Mouse (Mus musculus): ENCODE measurements around the gene Kif26b.

The Kif26b gene

DNA sequence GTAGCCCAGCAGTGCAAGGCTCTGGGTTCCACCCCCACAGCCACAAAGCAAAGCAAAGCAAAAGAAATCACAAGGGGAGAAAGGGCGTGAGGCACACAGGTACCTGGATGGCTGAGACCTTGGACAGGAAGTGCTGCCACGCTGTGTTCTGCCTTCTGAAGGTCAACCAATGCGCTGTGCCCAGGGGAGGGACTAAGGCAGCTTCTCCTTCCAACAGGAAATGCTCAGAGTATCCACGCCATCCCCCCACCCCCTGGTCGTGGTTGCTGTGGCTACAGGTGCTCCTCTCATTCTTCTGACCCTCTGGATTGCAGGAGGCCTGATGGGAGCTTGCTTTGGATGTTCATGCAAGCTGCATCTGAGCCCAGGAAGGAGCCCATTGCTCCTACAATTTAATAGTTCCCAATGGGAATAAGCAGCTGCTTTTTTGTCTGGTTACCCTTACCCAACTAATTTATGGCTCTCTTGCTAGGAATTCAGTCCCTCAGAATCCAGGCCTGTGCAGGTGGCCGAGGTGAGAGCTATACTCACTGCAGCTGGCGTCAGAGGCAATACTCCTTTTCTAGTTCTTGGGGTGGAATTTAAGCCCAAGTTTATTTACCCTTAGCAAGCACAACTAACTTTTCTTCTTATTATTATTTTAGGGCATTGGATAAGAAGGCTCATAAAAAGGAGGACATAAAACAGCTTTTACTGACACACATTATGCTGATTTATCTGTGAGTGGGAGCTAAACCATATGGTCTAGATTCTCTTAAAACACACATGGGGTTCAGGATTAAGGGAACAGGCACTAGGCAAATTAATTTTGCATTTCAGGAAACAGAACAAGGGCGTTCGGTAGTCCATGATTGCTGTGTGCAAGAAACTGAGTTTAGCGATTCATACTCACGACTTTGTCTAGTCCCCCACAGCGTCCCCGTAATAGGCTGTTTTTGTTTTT is 61.6 kb downstream of the Kif26b start:
- peak; percentile 2 for DNase-seq (ENCODE audit: low read depth, low spot score)

DNA sequence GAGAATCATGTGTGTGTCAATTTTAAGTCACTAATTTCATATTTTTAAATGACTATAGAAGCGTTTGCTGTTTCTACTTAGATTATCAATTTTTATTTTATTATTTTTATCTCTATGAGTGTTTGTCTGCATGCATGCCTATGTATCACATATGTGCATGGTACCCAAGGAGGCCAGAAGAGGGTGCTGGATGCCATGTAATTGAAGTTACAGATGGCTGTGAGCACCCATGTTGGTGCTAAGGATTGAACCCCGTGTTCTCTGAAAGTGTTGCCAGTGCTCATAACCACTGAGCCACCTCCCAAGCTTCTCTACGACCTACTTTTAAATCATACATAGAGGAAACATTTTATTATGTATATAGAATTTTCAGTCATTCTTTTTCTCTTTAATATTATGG is 68.2 kb downstream of the Kif26b start:
- DNase-seq (ENCODE audit: low read depth, low spot score), result no peak

DNA sequence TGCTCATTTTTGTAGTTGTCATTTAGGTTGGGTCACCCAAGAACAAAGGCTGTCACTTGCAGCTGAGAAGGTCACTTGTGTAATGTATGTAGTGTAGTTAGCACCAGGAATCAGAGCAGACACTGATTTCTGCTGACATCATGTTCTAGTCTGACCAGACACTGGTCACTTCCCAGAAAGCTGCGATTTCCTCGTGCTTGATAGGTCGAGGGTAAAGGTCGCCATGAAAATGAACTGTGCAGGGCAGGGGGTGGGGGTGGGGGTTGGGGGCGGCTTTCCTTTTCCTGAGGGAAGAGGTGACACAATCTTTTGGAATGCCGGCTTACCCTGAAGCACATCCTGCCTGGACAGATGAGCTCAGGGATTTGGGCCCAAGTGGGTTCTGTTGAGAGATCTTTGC is 68.8 kb downstream of the Kif26b start:
- no peak for DNase-seq (ENCODE audit: low read depth, low spot score)

DNA sequence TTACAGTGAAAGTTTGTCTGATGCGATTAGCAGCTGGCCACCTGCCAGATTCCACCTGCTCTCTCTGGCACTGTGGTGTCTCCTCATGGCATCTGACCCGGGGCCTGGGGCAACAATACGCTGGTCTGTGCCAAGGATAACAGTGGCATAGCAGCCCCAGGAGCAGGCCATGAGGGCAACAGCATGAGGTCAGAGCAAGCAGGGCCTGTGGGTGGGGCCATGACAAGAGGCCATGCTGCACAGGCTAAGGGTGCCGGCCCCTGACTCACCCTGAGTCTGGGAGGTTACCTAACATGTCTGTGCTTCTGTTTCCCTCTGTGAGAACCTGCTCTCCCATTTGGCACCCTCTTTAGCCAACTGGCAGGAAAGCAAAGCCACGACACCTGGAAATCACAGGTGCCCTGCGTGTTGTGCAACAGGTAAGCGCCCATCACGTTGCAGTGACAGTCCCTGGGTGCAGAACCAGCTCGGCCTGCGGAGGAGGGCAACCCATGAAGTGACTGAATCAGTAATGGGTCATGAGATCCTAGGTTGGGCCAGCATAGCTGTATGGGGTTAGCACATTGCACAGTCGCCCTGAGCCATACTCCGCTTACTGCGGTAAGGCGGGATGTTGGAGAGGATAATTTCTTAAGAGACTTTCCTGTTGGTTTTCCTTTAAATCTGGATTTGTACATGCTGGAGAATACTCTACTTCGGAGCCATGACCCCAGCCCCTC is 72.1 kb downstream of the Kif26b start:
- DNase-seq (ENCODE audit: low read depth, low spot score), result no peak

DNA sequence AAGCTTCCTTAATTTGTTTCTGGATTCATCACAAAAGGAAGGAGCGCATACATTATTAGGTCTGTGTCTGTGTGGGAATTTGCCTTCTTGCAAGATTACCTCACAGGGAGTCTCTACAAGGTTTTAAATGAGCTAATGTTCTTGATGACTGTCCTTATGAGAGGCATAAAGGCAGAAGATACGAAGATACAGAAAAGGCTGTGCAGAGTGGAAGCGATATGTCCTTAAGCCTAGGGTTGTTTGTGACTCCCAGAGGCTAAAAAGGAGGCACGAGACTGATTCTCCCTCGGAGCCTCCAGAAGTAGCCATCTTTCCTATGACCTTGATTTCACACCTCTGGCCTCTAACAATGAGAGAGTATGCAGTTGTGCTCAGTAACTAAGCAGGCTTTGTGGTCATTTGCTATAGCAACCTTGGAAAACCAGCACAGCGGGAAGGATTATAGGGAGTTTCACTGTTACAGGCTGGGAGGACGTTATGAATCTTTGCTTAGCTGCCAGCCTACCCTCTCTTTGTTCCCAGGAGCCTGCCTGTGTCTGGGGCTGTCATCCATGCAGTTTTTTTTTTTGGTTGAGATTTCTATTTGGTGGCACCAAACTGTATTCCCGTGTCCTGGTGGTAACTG is 80.3 kb downstream of the Kif26b start:
- no peak for DNase-seq (ENCODE audit: low read depth, low spot score)

DNA sequence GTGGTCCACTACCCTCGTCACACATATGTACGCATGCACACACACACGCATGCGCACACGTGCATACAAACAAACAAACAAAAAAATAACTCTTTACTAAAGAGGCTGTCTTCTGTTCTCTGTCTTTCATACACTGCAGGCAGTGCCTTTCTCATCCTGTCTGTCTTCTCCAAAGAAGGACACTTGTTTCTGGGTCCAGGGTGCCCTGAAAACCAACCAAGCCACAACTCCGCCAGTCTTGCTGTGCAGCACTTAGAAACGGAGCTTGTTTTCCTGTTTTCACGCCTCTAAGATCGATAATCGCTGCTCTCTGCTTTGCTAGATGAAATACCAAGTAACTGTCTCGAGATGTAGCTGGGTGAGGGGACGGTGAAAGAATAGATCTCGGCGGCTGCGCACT is 82.6 kb downstream of the Kif26b start:
- DNase-seq (ENCODE audit: low read depth, low spot score), result no peak

DNA sequence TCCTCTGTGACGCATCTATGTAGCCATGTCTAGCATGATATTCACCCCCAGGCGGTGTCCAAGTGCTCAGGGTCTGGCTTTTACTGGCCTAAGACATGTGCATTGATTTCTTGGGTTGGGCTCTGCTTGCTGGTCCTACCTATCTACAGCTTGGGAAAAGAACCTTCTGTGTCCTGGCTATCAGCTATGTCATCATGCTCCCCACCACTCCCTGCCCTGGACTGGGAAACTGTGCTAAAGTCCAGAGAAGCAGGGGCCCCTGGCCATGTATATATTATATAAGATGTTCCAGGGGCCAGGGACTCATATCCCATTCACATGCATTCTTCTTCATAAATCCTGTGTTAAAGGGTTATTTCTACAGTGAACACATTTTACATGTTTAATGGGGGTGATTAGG is 92.4 kb downstream of the Kif26b start:
- DNase-seq (ENCODE audit: low read depth, low spot score), result no peak

DNA sequence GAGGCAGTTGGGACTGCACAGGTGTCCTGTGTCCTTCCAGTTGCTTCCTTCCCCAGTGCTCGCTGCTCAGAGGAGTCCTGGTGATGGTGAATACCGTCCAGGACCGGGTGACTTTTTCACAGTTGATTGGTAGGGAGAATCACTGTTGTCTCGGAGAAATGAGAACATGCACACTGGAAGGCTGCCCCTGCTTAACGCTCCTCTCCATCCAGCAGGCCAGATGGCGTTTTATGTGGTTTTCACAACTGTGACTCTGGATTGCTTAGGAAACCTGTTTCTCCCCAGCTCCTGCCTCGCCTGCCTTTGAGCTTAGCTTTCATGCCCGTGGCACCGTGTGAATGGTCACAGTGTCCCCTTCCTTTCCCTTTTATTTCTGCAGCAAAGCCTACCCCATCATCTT is 95.0 kb downstream of the Kif26b start:
- DNase-seq (ENCODE audit: low read depth, low spot score), result no peak

DNA sequence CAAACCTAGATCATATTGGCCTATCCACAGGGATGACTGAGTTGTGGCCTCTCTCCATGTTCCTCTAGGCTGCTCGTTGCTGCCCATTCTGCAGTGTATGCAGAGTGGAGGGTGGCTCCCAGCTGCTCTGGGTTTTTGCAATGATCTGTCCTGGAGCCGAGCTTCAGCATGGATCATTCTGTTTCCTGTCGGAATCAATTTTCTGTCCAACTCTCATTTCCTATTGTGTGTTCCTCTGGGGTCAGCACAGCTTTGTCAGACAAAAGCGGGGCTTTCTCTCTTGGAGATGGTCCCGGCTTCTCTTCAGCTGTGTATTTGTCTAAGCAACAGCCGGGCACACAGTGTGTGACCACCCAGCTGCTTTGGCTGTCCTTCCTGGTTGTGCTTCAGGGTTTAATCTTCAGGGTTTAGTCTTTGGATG is 98.0 kb downstream of the Kif26b start:
- no peak for DNase-seq (ENCODE audit: low read depth, low spot score)

DNA sequence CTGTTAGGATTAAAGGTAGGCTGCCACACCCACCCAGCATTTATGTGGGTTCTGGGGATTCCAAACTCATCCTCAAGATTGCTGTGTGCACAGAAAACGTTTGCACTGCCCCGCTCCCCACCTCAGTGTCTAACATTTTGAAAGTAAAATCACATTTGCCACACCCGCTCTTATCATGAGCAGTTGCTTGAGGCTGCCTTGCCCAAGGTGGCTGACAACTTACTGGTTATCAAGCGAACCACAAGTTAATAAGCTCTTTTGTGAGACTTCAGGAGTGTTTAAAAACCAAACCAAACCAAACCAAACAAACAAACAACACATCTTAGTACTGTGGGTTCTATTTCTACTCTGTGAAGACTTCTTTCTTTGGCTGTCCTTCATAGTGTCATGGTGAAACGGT is 101.1 kb downstream of the Kif26b start:
- no peak for DNase-seq (ENCODE audit: low read depth, low spot score)

DNA sequence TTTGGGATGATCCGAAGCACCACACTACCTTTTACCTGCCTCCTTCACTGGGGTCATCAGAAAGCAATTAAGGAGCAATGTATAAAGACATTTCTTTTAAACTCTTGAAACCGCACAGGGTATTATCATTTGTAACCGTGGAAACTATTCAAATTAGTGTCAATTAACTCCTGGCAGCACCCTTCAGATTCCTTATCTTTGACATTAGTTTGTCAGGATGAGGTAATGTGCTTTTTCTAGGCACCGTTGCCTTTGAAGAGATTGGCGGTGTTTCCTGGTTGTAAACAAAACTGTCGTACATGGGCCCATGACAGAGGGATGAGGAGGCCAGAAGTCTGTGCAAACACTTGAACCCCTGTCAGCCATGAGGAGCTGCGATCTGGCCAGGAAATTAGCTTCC is 102.9 kb downstream of the Kif26b start:
- no peak for DNase-seq (ENCODE audit: low read depth, low spot score)

DNA sequence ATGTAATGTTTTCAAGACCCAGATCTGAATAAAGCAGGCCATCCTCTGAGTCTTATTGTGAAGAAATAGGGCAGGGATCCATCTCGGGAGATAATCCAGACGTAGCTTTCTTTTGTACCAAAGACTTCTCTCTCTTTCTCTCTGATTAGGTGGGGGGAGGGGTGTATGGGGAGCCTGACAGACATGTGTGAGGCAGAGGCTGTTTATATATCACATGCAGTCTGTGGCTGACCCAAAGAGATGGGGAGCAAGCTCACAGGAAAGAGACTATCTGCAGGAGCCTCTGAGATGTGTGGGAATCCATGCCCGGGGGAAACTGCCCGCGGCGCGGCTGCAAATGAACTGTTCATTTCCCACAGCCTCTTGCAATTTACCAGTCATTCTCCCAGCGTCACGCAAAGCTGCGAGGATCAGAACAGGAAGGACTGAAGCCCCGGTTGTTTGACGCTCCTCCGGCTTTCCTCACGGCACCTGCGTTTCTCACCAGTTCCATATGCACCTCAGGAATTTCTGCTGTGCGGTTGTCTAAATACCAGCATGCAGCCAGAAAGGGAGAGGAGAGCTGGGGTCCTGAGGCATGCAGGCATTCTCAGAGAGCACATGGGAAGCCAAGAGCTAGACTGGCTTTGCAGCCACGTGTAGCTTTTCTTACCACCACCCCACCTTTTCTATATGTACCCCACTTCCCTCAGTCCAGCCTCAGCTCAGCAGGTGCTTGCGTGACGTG is 105.6 kb downstream of the Kif26b start:
- no peak for DNase-seq (ENCODE audit: low read depth, low spot score)

DNA sequence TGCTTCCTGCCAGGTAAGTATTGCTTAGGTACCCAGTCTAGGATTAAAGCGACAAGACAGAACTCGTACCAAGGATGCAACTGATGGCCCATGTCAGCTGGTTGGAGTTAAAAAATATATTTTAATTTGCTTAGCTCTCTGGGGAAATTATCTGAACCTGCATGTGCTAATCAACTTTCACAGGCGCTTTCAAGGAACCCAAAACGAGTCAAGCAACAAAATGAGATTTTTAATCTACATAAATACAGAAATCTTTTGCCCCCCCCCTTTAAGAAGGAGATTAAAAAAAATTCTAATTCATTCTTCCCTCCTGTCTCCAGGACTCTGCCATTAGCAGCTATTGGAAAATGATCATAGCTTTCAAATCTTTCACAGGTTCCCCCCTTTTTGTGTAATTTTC is 106.5 kb downstream of the Kif26b start:
- DNase-seq (ENCODE audit: low read depth, low spot score), result no peak

DNA sequence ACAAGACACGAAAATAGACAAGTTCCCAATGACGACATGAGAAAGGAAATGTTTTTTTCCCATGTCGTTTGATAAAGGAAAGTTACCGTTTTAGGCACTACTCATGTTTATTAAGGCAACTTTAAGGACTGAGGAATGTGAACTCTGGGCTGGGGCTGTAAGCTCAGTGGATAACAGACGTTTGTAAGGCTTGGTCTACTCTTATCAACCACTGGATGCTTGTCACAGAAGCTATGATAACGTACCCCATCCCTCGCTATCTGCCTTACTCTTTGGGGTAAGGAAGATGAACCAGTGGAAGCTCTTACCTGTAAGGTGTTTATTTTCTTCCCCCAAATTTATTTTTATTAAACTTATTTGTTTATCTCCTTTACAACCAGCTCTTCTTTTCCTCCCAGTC is 108.4 kb downstream of the Kif26b start:
- no peak for DNase-seq (ENCODE audit: low read depth, low spot score)

DNA sequence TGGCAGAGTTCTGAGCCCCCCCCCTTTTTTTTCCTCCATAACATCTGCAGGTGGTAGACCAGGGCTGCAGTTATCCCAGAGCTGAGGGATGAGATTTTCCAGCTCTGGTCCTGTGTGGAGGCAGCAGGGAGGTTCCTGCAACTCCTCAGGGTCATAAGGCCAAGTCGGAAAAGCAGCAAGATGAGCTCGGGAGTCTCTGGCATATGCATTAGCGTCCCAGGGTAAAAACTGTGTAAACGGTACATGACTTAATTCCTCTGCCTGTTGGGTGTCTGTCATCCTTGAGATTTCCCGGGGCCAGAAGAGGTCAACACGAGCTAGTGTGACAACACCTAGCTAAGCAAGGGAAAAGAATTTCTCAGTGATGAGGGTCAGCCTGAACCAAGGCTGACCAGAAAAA is 111.0 kb downstream of the Kif26b start:
- no peak for DNase-seq (ENCODE audit: low read depth, low spot score)

DNA sequence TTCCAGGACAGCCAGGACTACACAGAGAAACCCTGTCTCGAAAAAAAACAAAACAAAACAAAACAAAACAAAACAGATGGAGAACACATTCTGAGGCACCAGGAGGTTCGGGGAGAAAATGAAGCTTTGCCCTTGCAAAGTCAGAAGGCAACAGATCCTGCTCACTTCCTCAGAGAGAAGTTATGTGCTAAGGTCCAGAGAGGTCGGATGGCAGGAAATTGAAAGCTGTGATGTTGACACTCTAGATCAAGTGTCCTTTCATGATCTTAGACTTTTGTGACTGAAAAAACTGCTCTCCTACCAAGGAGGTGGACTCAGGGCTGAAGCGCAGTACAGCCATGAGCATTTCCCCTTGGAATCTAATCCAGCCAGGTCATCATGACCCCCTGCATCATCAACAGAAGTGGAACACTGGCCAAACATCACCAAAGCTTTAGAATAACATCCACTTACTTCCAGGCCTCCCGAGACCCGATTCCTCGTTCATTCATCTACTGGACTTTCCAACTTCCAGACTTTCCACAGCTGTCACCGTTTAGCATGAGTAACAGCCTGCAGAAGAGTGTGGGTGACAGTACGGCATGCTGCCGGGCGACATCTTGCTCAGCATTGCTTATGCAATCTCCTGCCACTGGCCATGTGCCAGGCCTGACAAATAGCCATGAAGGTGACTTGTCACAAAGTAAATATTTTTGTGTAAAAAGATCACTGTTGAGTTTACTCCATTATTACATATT is 112.0 kb downstream of the Kif26b start:
- no peak for DNase-seq (ENCODE audit: low read depth, low spot score)

DNA sequence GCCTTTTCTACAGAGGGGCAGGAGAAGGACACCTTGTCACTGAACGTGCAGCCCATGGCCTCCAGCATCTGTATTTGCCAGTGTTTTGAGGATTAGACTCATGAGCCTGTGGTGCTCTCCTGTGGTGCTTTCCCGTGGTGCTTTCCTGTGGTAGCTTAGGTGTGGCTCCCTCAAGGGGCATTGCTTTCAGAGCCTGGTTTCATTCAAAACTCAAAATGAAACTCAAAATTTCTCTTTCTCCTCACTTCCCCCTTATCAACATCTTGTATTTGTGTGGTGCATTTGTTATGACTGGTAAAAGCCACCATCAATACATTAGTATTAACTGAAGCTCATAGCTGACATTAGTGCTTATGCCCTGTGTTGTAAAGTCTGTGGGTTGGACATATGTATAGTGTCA is 112.9 kb downstream of the Kif26b start:
- DNase-seq (ENCODE audit: low read depth, low spot score), result no peak

DNA sequence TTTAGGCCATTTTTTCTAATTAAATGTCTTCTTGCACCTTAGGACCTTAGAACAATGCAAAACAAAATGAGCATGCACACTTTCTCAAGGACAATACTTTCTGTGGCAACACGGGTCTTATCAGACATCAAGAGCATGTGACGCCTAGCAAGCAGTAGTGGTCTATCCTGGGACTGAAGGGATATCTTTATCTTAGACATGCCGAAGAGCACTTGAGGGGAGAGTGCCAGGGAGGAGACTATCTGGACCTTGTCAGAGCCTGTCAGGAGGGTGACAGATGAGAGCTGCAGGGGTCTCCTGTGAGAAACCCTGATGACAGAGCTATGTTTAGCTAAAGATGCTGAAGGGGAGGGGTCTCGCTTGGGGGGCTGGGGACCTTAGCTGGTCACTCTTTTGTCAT is 116.0 kb downstream of the Kif26b start:
- no peak for DNase-seq (ENCODE audit: low read depth, low spot score)

DNA sequence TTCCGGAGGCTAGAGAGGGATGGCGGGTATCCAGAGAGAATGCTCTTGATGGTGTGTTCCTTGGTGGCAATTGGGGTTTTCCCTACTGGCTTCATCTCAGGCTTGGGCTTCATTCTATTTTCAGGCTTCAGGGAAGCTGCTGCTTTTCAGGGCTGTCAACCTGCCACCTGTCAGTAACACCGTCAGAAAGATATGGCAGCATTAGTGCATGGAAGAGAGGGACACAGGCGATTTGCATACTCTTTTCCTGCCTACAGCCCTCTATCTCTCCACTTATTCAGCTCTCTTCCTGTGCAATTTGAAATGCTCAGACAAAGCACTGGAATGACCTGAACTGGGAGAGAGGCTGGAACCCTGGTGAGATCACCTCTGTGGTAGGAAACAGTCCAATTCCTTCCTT is 117.7 kb downstream of the Kif26b start:
- DNase-seq (ENCODE audit: low read depth, low spot score), result no peak

DNA sequence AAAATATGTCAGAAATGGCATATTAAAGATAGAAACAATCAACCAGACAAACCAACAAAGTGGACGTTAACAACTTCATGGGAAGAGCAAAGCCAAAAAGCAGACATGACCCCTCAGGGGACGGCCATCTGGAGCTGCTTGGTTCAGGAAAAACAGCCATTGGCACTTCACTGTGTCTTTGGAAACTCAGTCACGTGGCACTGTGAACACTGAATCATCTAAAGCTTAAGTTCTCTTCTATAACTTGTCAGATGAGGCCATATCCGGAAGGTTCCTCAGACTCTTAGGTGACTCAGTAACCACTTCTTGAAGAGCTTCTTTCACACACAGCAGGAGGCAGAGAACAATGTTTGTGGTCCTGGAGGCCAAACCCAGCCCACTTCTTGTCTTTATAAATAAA is 126.6 kb downstream of the Kif26b start:
- no peak for DNase-seq (ENCODE audit: low read depth, low spot score)

DNA sequence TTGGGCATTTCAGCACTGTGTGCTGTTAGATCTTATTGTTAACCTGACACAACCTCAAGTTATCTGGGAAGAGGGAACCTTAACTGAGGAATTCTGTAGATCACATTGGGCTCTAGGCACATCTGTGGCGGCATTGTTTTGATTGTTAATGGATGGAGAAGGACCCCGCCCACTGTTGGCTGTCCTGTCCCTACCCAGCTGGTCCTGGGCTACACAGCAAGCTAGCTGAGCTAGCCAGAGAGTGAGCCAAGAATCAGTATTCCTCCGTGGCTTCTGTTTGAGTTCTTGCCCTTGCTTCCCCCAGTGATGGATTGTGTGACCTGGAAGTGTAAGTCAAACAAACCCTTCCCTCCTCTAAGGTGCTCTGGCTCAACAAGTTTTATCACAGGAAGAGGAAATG is 132.1 kb downstream of the Kif26b start:
- DNase-seq (ENCODE audit: low read depth, low spot score), result no peak
